Mouse (Mus musculus) liver, embryonic 16.5 days (tissue): ENCODE results near the gene H2-M5. TPM values are rescaled to one million over a fixed set of nuclear protein-coding genes. Genes with fewer than 3 reads are reported as not detected.
"Not testable (repeated sequence)": the region's sequence is repeated elsewhere in the genome, so short reads cannot be mapped to it uniquely, and the experiment has no call there.

Experiments
- ATAC-seq: fragments of 200-750 bp; cut with Nextera tagmentation; 2 replicates; pipeline ENCODE4 v1.8.0; 2017; ENCODE audit warnings: low read depth, mild to moderate bottlenecking, moderate number of reproducible peaks, moderate library complexity
- H3K27ac ChIP-seq: fragments of 300-500 bp; sonication (generic); 2 replicates; pipeline ENCODE4 v1.5.1; 2014; ENCODE audit warnings: mild to moderate bottlenecking, low read length
- H3K27me3 ChIP-seq: fragments of 300-500 bp; sonication (generic); 2 replicates; pipeline ENCODE4 v1.6.1; 2014; ENCODE audit warnings: low read depth, low read length, mixed read lengths; ENCODE audit not compliant: control insufficient read depth, insufficient read depth
- H3K36me3 ChIP-seq: fragments of 300-500 bp; sonication (generic); 2 replicates; pipeline ENCODE4 v1.6.1; 2014; ENCODE audit warnings: mild to moderate bottlenecking; ENCODE audit not compliant: control insufficient read depth, insufficient read depth
- H3K4me1 ChIP-seq: fragments of 300-500 bp; sonication (generic); 2 replicates; pipeline ENCODE4 v1.6.1; 2014; ENCODE audit warnings: low read depth, low read length, mixed read lengths; ENCODE audit not compliant: control insufficient read depth
- H3K4me2 ChIP-seq: fragments of 300-500 bp; sonication (generic); 2 replicates; pipeline ENCODE4 v1.6.1; 2014; ENCODE audit warnings: low read depth, low read length, mixed read lengths
- H3K4me3 ChIP-seq: fragments of 300-500 bp; sonication (generic); 2 replicates; pipeline ENCODE4 v1.5.1; 2014; ENCODE audit warnings: low read depth, mild to moderate bottlenecking, low read length
- H3K9ac ChIP-seq: fragments of 300-500 bp; sonication (generic); 2 replicates; pipeline ENCODE4 v1.6.1; 2014; ENCODE audit warnings: low read depth, low read length
- H3K9me3 ChIP-seq: fragments of 300-500 bp; sonication (generic); replicated peaks from 2 replicates; pipeline ENCODE4 v1.6.1; 2016; ENCODE audit warnings: low read length; ENCODE audit not compliant: control insufficient read depth
- WGBS: fragments of 180-500 bp; shearing (Covaris S2); extraction: QIAGEN DNeasy Blood & Tissue Kit; methylation state at CpG from one replicate; pipeline ENCODE4 v1.1.7; 2014; ENCODE audit not compliant: insufficient replicate concordance; 5-methylcytosine and 5-hydroxymethylcytosine counted together
- polyA plus RNA-seq: library from polyadenylated mRNA; unstranded; fragments of >200 nt; fragmentation: Nextera tagmentation; extraction: Ambion mirVana; gene quantifications from 2 replicates; pipeline ENCODE4 v1.2.1, GENCODE M21; 2015

The H2-M5 gene
- polyA plus RNA-seq, 1 experiment from 2014 or later: not detected

GRCm38 (mm10) chr17:36997033-36997735, 7.8 kb upstream of the H2-M5 start:
- no peak overlapping the region for H3K27ac ChIP-seq
- no peak for ATAC-seq
- H3K9me3 ChIP-seq: no peaks in the 10 kb centered on the region
- H3K36me3 ChIP-seq: no peaks in the 10 kb centered on the region
- no peaks in the 10 kb centered on the region for H3K27me3 ChIP-seq
- H3K4me2 ChIP-seq: no peak overlapping the region
- H3K4me1 ChIP-seq: no peaks in the 10 kb centered on the region
- no peak overlapping the region for H3K9ac ChIP-seq
- WGBS: 23% methylated on average over 7 of the region's 7 CpGs
- no peak overlapping the region for H3K4me3 ChIP-seq

- no peak overlapping the region for H3K4me3 ChIP-seq
- H3K9me3 ChIP-seq: no peaks in the 10 kb centered on the region
- no peaks in the 10 kb centered on the region for H3K4me1 ChIP-seq
- no peak for ATAC-seq
- WGBS: 58% methylated on average over 3 of the region's 3 CpGs
- no peak overlapping the region for H3K27ac ChIP-seq
- no peak overlapping the region for H3K4me2 ChIP-seq
- no peak overlapping the region for H3K9ac ChIP-seq
- no peaks in the 10 kb centered on the region for H3K36me3 ChIP-seq
- no peaks in the 10 kb centered on the region for H3K27me3 ChIP-seq
Measured at GRCm38 (mm10) chr17:36995448-36995847, 6.1 kb upstream of the H2-M5 start.

GRCm38 (mm10) chr17:36994528-36994927, 5.2 kb upstream of the H2-M5 start:
- Histone ChIP-seq H3K27ac (no peak overlapping the region), H3K27me3 (peaks cover 1% of the 10 kb centered on the region), H3K9ac (no peak overlapping the region), H3K36me3 (no peaks in the 10 kb centered on the region), H3K4me1 (no peaks in the 10 kb centered on the region), H3K9me3 (no peaks in the 10 kb centered on the region), H3K4me3 (no peak overlapping the region), H3K4me2 (no peak overlapping the region)
- ATAC-seq: no peak
- 63% methylated on average over 2 of the region's 2 CpGs for WGBS

- Histone ChIP-seq H3K4me2 (no peak overlapping the region), H3K27ac (no peak overlapping the region), H3K9me3 (no peaks in the 10 kb centered on the region), H3K36me3 (no peaks in the 10 kb centered on the region), H3K27me3 (peaks cover 8% of the 10 kb centered on the region), H3K9ac (no peak overlapping the region), H3K4me1 (no peaks in the 10 kb centered on the region), H3K4me3 (no peak overlapping the region)
- ATAC-seq: no peak
- WGBS: 66% methylated on average over 4 of the region's 4 CpGs
Measured at GRCm38 (mm10) chr17:36993770-36994325, 4.5 kb upstream of the H2-M5 start.

GRCm38 (mm10) chr17:36992336-36993104, 3.2 kb upstream of the H2-M5 start:
- Histone ChIP-seq H3K27ac (no peak overlapping the region), H3K36me3 (no peaks in the 10 kb centered on the region), H3K9ac (no peak overlapping the region), H3K9me3 (no peaks in the 10 kb centered on the region), H3K27me3 (peaks cover 21% of the 10 kb centered on the region), H3K4me2 (no peak overlapping the region), H3K4me3 (no peak overlapping the region), H3K4me1 (no peaks in the 10 kb centered on the region)
- ATAC-seq: no peak
- 15% methylated on average over 3 of the region's 3 CpGs for WGBS

- H3K36me3 ChIP-seq: not testable (repeated sequence)
- 70% methylated on average over 6 of the region's 6 CpGs for WGBS
Measured at GRCm38 (mm10) chr17:36990630-36991029, 1.3 kb upstream of the H2-M5 start.

GRCm38 (mm10) chr17:36988475-36988874, 862 bp downstream of the H2-M5 start:
- no peak overlapping the region for H3K4me3 ChIP-seq
- H3K4me2 ChIP-seq: no peak overlapping the region
- H3K36me3 ChIP-seq: no peaks in the 10 kb centered on the region
- WGBS: 7% methylated on average over 24 of the region's 24 CpGs
- H3K4me1 ChIP-seq: no peaks in the 10 kb centered on the region
- no peaks in the 10 kb centered on the region for H3K9me3 ChIP-seq
- H3K27ac ChIP-seq: no peak overlapping the region
- no peak for ATAC-seq
- H3K9ac ChIP-seq: no peak overlapping the region
- peaks cover 24% of the 10 kb centered on the region for H3K27me3 ChIP-seq

More at GRCm38 (mm10) chr17:36990630-36991029, 1.3 kb upstream of the H2-M5 start:
- not testable (repeated sequence) for H3K4me3 ChIP-seq, H3K4me2 ChIP-seq, H3K4me1 ChIP-seq, H3K9me3 ChIP-seq, H3K27ac ChIP-seq, H3K9ac ChIP-seq, ATAC-seq
- peaks cover 24% of the 10 kb centered on the region for H3K27me3 ChIP-seq

- Histone ChIP-seq H3K9me3 (no peaks in the 10 kb centered on the region), H3K27ac (no peak overlapping the region), H3K36me3 (no peaks in the 10 kb centered on the region), H3K4me1 (no peaks in the 10 kb centered on the region), H3K4me3 (no peak overlapping the region), H3K27me3 (peaks cover 8% of the 10 kb centered on the region), H3K9ac (no peak overlapping the region), H3K4me2 (no peak overlapping the region)
- WGBS: 31% methylated on average over 5 of the region's 5 CpGs
- ATAC-seq: no peak
Measured at GRCm38 (mm10) chr17:36982253-36983155, 6.8 kb downstream of the H2-M5 start.
